Comparison of ENCODE assay signal across 8 mouse cellular contexts in genomic region chr11:72343904-72344303, GRCm38 (mm10). TPM values are rescaled to one million over a fixed set of nuclear protein-coding genes. Genes with fewer than 3 reads are reported as not detected.
DNase-seq lines count a peak whose midpoint lies in the region; ATAC-seq and TF ChIP-seq lines count a peak whose summit lies in the region.

No protein-coding gene starts in this region.

- no peak overlapping the region for H3K27ac ChIP-seq in intestine, postnatal 0 days (ENCODE audit: low read depth, low read length)
- no peak overlapping the region for H3K27ac ChIP-seq in intestine, embryonic 15.5 days
- H3K27ac ChIP-seq in CH12.LX (ENCODE audit: insufficient read depth, low read depth) = no peak overlapping the region
- H3K27ac ChIP-seq in neural tube, embryonic 11.5 days (ENCODE audit: low read depth, low read length) = no peak overlapping the region

- dilution Hi-C loops in CH12.LX (cut with MboI; ENCODE audit: extremely low pct_ligation_motif_present, extremely low pct_unique_long_range_greater_than_20kb, low sequenced_read_pairs) = no loop called here

- no peaks in the 10 kb centered on the region for H3K4me1 ChIP-seq in intestine, postnatal 0 days (replicated peaks; ENCODE audit: control insufficient read depth, insufficient read depth, low read length)
- peaks cover 4% of the 10 kb centered on the region for H3K4me1 ChIP-seq in intestine, embryonic 15.5 days (replicated peaks)
- H3K4me1 ChIP-seq in CH12.LX (ENCODE audit: control insufficient read depth in 1 of 2, insufficient read depth in 2 of 2) = peaks cover 0 to 6% of the 10 kb centered on the region in 2 experiments; a peak in 2 of 4 replicates
- no peaks in the 10 kb centered on the region for H3K4me1 ChIP-seq in neural tube, embryonic 11.5 days (ENCODE audit: control insufficient read depth, insufficient read depth, low read length)

- peak; percentile 83 for TF ChIP-seq CTCF in intestine, postnatal 0 days (IDR thresholded peaks at IDR 0.05; ENCODE audit: low read depth)
- peak; percentile 23 to 87; a peak in 3 of 4 replicates for TF ChIP-seq CTCF in CH12.LX (conservative IDR thresholded peaks at IDR 0.05 in 1 of 2, IDR thresholded peaks at IDR 0.05 in 1 of 2; ENCODE audit: low read depth in 2 of 2, low read length in 2 of 2)

- 26% methylated on average over 8 of the region's 8 CpGs for WGBS in intestine, postnatal 0 days
- WGBS in intestine, embryonic 15.5 days = 25% methylated on average over 8 of the region's 8 CpGs
- 25% methylated on average over 8 of the region's 8 CpGs for WGBS in neural tube, embryonic 11.5 days

- H3K36me3 ChIP-seq in intestine, postnatal 0 days (ENCODE audit: control insufficient read depth, insufficient read depth) = no peaks in the 10 kb centered on the region
- no peaks in the 10 kb centered on the region for H3K36me3 ChIP-seq in intestine, embryonic 15.5 days
- no peaks in the 10 kb centered on the region for H3K36me3 ChIP-seq in CH12.LX (replicated peaks in 1 of 2; ENCODE audit: control insufficient read depth in 1 of 2, insufficient read depth in 1 of 2, low read length in 1 of 2)
- no peaks in the 10 kb centered on the region for H3K36me3 ChIP-seq in neural tube, embryonic 11.5 days (ENCODE audit: control insufficient read depth, insufficient read depth, low read length)

- no peaks in the 10 kb centered on the region for H3K9me3 ChIP-seq in intestine, postnatal 0 days (ENCODE audit: control insufficient read depth)
- H3K9me3 ChIP-seq in intestine, embryonic 15.5 days = no peaks in the 10 kb centered on the region
- peaks cover 2% of the 10 kb centered on the region for H3K9me3 ChIP-seq in CH12.LX (replicated peaks; ENCODE audit: low read length)
- no peaks in the 10 kb centered on the region for H3K9me3 ChIP-seq in neural tube, embryonic 11.5 days (ENCODE audit: control insufficient read depth, low read length)

- in situ Hi-C loops in CH12.LX (cut with MboI; ENCODE audit: low pct_ligation_motif_present, low pct_unique_long_range_greater_than_20kb, low sequenced_read_pairs) = loop anchor here (5.0 kb wide), 2 partner anchors 78 to 218 kb away; no protein-coding TSS in a partner anchor

- intact Hi-C loops in left cerebral cortex, postnatal 14 days (cut with DNase I) = loop anchor here (2.0 to 5.0 kb wide), 3 partner anchors 85 to 218 kb away; no protein-coding TSS in a partner anchor

- ATAC-seq in intestine, postnatal 0 days = no peak
- no peak for ATAC-seq in intestine, embryonic 15.5 days
- ATAC-seq in neural tube, embryonic 11.5 days (ENCODE audit: insufficient read depth, low FRiP score, low TSS enrichment) = no peak

- no peak overlapping the region for H3K4me3 ChIP-seq in intestine, postnatal 0 days (ENCODE audit: low read depth, low read length)
- no peak overlapping the region for H3K4me3 ChIP-seq in intestine, embryonic 15.5 days (replicated peaks)
- H3K4me3 ChIP-seq in CH12.LX (replicated peaks in 1 of 3; ENCODE audit: low read depth in 2 of 3, low read length in 2 of 3, poor library complexity in 1 of 3) = no peak overlapping the region
- no peak overlapping the region for H3K4me3 ChIP-seq in neural tube, embryonic 11.5 days (ENCODE audit: low read depth, low read length)

- H3K4me2 ChIP-seq in intestine, postnatal 0 days (replicated peaks; ENCODE audit: low read depth) = no peak overlapping the region
- H3K4me2 ChIP-seq in intestine, embryonic 15.5 days (replicated peaks) = no peak overlapping the region
- H3K4me2 ChIP-seq in CH12.LX (ENCODE audit: insufficient read depth, low read depth, poor library complexity, severe bottlenecking) = no peak overlapping the region
- no peak overlapping the region for H3K4me2 ChIP-seq in neural tube, embryonic 11.5 days (ENCODE audit: low read depth)

- no peak for TF ChIP-seq POLR2A in CH12.LX (IDR thresholded peaks at IDR 0.05; ENCODE audit: low read depth, low read length)

- H3K27me3 ChIP-seq in intestine, postnatal 0 days (replicated peaks; ENCODE audit: control insufficient read depth, insufficient read depth, low read length) = no peaks in the 10 kb centered on the region
- no peaks in the 10 kb centered on the region for H3K27me3 ChIP-seq in intestine, embryonic 15.5 days (replicated peaks)
- peaks cover 15% of the 10 kb centered on the region for H3K27me3 ChIP-seq in CH12.LX (replicated peaks)
- H3K27me3 ChIP-seq in neural tube, embryonic 11.5 days (ENCODE audit: control insufficient read depth, insufficient read depth, low read length) = no peaks in the 10 kb centered on the region

- TF ChIP-seq RAD21 in CH12.LX (IDR thresholded peaks at IDR 0.05; ENCODE audit: low read depth, low read length) = peak; percentile 71

- no peaks in the 10 kb centered on the region for H3K79me2 ChIP-seq in CH12.LX (replicated peaks; ENCODE audit: control insufficient read depth, extremely low read depth, insufficient read depth, poor library complexity, severe bottlenecking)

- H3K9ac ChIP-seq in intestine, postnatal 0 days (ENCODE audit: low read depth, low read length) = no peak overlapping the region
- no peak overlapping the region for H3K9ac ChIP-seq in intestine, embryonic 15.5 days
- H3K9ac ChIP-seq in CH12.LX (ENCODE audit: insufficient read depth, low read depth) = no peak overlapping the region
- no peak overlapping the region for H3K9ac ChIP-seq in neural tube, embryonic 11.5 days (ENCODE audit: low read length)

- DNase-seq in CH12.LX (ENCODE audit: extremely low read depth) = peak; percentile 55
- peak; percentile 67 for DNase-seq in WW6 (ENCODE audit: low read depth, low spot score)
- DNase-seq in forelimb bud, embryonic 11.5 days (ENCODE audit: low read depth, low spot score) = peak; percentile 57
- DNase-seq in left cerebral cortex, postnatal 14 days (ENCODE audit: low spot score in 2 of 2) = peak; percentile 64 to 65
- peak; percentile 53 for DNase-seq in neural tube, embryonic 11.5 days (ENCODE audit: low spot score)
- DNase-seq in urinary bladder, postnatal 36 days (ENCODE audit: low spot score in 2 of 2) = no peak

- TF ChIP-seq EP300 in CH12.LX (IDR thresholded peaks at IDR 0.05; ENCODE audit: low read length) = 0 out of 2 replicates have a peak, but pooled peaks have one; percentile 14

TF ChIP-seq in CH12.LX, 34 proteins besides CTCF, POLR2A, EP300 and RAD21:
- 0 out of 2 replicates have a peak, but pooled peaks have one; percentile 43 for TF ChIP-seq MYC (IDR thresholded peaks at IDR 0.05; ENCODE audit: low read depth, low read length)
- peak; percentile 57; the same call in 1 of the 2 replicates for TF ChIP-seq MAX (IDR thresholded peaks at IDR 0.05; ENCODE audit: low read length)
- TF ChIP-seq NRF1 (IDR thresholded peaks at IDR 0.05; ENCODE audit: low read depth, low read length) = no peak
- TF ChIP-seq NELFE (IDR thresholded peaks at IDR 0.05; ENCODE audit: low read depth, low read length) = 0 out of 2 replicates have a peak, but pooled peaks have one; percentile 32
- peak; percentile 69 for TF ChIP-seq SMC3 (IDR thresholded peaks at IDR 0.05; ENCODE audit: low read depth, low read length)
- 0 out of 2 replicates have a peak, but pooled peaks have one; percentile 15 for TF ChIP-seq HCFC1 (IDR thresholded peaks at IDR 0.05; ENCODE audit: low read depth, low read length)

RNA-seq across cellular contexts. Expression of gene Tekt1, which starts 18.3 kb away (rescaled TPM):
- 0.08 TPM in 1 of 2 replicates, not detected in the other for polyA plus RNA-seq in intestine, postnatal 0 days (2015; fragmentation: Nextera tagmentation; extraction: Ambion mirVana)
- 0.19 and 0.33 TPM in 2 replicates for polyA plus RNA-seq in intestine, embryonic 15.5 days (2015; fragmentation: Nextera tagmentation; extraction: Ambion mirVana)
- total RNA-seq in CH12.LX (2012; rRNA removed) (0.08 TPM in 1 of 2 replicates, not detected in the other), CH12.LX (2014; rRNA removed) (not detected in 2 replicates)
- not detected in 2 replicates for polyA plus RNA-seq in CH12.LX (2012; ENCODE audit: insufficient read length, low read depth)
- 1 to 10 TPM; 1.3 to 1.7 TPM for total RNA-seq in left cerebral cortex, postnatal 14 days (2021)
- 4.2 and 4.3 TPM in 2 replicates for polyA plus RNA-seq in neural tube, embryonic 11.5 days (2014; fragmentation: Nextera tagmentation; extraction: Ambion mirVana)

RNA-seq across cellular contexts. Expression of gene Fbxo39, which starts 29.7 kb away (rescaled TPM):
- polyA plus RNA-seq in intestine, postnatal 0 days (2015; fragmentation: Nextera tagmentation; extraction: Ambion mirVana) = not detected in 2 replicates
- polyA plus RNA-seq in intestine, embryonic 15.5 days (2015; fragmentation: Nextera tagmentation; extraction: Ambion mirVana) = not detected in 2 replicates
- total RNA-seq in CH12.LX (2012; rRNA removed) (not detected in 2 replicates), CH12.LX (2014; rRNA removed) (not detected in 2 replicates)
- polyA plus RNA-seq in CH12.LX (2012; ENCODE audit: insufficient read length, low read depth) = 0.13 TPM in 1 of 2 replicates, not detected in the other
- not detected for total RNA-seq in left cerebral cortex, postnatal 14 days (2021)
- not detected in 2 replicates for polyA plus RNA-seq in neural tube, embryonic 11.5 days (2014; fragmentation: Nextera tagmentation; extraction: Ambion mirVana)

RNA-seq across cellular contexts. Expression of gene Xaf1, which starts 42.5 kb away (rescaled TPM):
- polyA plus RNA-seq in intestine, postnatal 0 days (2015; fragmentation: Nextera tagmentation; extraction: Ambion mirVana) = 56.1 and 59.9 TPM in 2 replicates
- 4.7 and 4.9 TPM in 2 replicates for polyA plus RNA-seq in intestine, embryonic 15.5 days (2015; fragmentation: Nextera tagmentation; extraction: Ambion mirVana)
- 2.5 and 3.0 TPM in 2 replicates for total RNA-seq in CH12.LX (2012; rRNA removed)
- 2.8 and 4.1 TPM in 2 replicates for total RNA-seq in CH12.LX (2014; rRNA removed)
- 9.6 TPM in 2 replicates for polyA plus RNA-seq in CH12.LX (2012; ENCODE audit: insufficient read length, low read depth)
- total RNA-seq in left cerebral cortex, postnatal 14 days (2021) = 1 to 10 TPM; 1.9 to 2.9 TPM
- 1.3 and 1.6 TPM in 2 replicates for polyA plus RNA-seq in neural tube, embryonic 11.5 days (2014; fragmentation: Nextera tagmentation; extraction: Ambion mirVana)

Comparison
In these comparisons a context has a peak if more than half of its experiments do, and no peak if none do; other contexts are left out.
1. DNase-seq: peak in CH12.LX (single experiment), WW6 (single experiment), forelimb bud, embryonic 11.5 days (single experiment), left cerebral cortex, postnatal 14 days (2 of 2) and neural tube, embryonic 11.5 days (single experiment); none in urinary bladder, postnatal 36 days (0 of 2).